Mouse (Mus musculus) stomach, postnatal 0 days (tissue): ENCODE data around the gene Ppp2r2c.

Experiments used
- CTCF ChIP-seq: IDR thresholded peaks from 2 replicates; pipeline ENCODE4 v1.5.1; 2016; ENCODE audit warnings: antibody characterized with exemption, low read depth, mild to moderate bottlenecking, moderate library complexity
- EP300 ChIP-seq: optimal IDR thresholded peaks from 2 replicates; pipeline ENCODE3; 2016; ENCODE audit warnings: antibody characterized with exemption

- no peak for TF ChIP-seq CTCF
- TF ChIP-seq EP300: no peak
Measured at GRCm38 (mm10) chr5:36878801-36879200, 10.5 kb downstream of the Ppp2r2c start.
